Mouse (Mus musculus) heart, postnatal 0 days (tissue): Measurements from ENCODE around the gene Cacna2d4. TPM values are rescaled to one million over a fixed set of nuclear protein-coding genes. Genes with fewer than 3 reads are reported as not detected.

Experiments used
- ATAC-seq: fragments of 200-750 bp; cut with Nextera tagmentation; 2 replicates; pipeline ENCODE4 v1.8.0; 2017; ENCODE audit warnings: low read depth, moderate number of reproducible peaks, moderate library complexity; ENCODE audit not compliant: insufficient read depth
- DNase-seq: peaks from one replicate; pipeline ENCODE4 v3.0.0-alpha.2; 2016; ENCODE audit warnings: low spot score
- H3K27ac ChIP-seq: fragments of 300-500 bp; sonication (generic); 2 replicates; pipeline ENCODE4 v1.5.1; 2014; ENCODE audit warnings: low read depth, mild to moderate bottlenecking
- H3K27me3 ChIP-seq: fragments of 300-500 bp; sonication (generic); 2 replicates; pipeline ENCODE4 v1.6.1; 2014; ENCODE audit warnings: low read length, mixed read lengths; ENCODE audit not compliant: control insufficient read depth, insufficient read depth
- H3K36me3 ChIP-seq: fragments of 300-500 bp; sonication (generic); replicated peaks from 2 replicates; pipeline ENCODE4 v1.6.1; 2014; ENCODE audit warnings: low read length, mixed read lengths; ENCODE audit not compliant: control insufficient read depth, insufficient read depth
- H3K4me1 ChIP-seq: fragments of 300-500 bp; sonication (generic); 2 replicates; pipeline ENCODE4 v1.6.1; 2014; ENCODE audit warnings: antibody characterized with exemption; ENCODE audit not compliant: control insufficient read depth, insufficient read depth
- H3K4me2 ChIP-seq: fragments of 300-500 bp; sonication (generic); 2 replicates; pipeline ENCODE4 v1.6.1; 2014; ENCODE audit warnings: low read depth, mild to moderate bottlenecking, low read length, moderate library complexity
- H3K4me3 ChIP-seq: fragments of 300-500 bp; sonication (generic); 2 replicates; pipeline ENCODE4 v1.5.1; 2014; ENCODE audit warnings: low read depth, low read length
- H3K9ac ChIP-seq: fragments of 300-500 bp; sonication (generic); replicated peaks from 2 replicates; pipeline ENCODE4 v1.6.1; 2014; ENCODE audit warnings: low read depth, low read length, mixed read lengths
- H3K9me3 ChIP-seq: fragments of 300-500 bp; sonication (generic); replicated peaks from 2 replicates; pipeline ENCODE4 v1.6.1; 2016; ENCODE audit warnings: low read length; ENCODE audit not compliant: control insufficient read depth
- CTCF ChIP-seq: IDR thresholded peaks from 2 replicates; pipeline ENCODE4 v1.5.1; 2016; ENCODE audit warnings: antibody characterized with exemption, control low read depth, low read depth
- EP300 ChIP-seq: IDR thresholded peaks from 2 replicates; pipeline ENCODE4 v1.6.1; 2016; ENCODE audit warnings: antibody characterized with exemption, low read depth
- WGBS: fragments of 180-500 bp; shearing (Covaris S2); extraction: QIAGEN DNeasy Blood & Tissue Kit; methylation state at CpG from one replicate; pipeline ENCODE4 v1.1.7; 2014; 5-methylcytosine and 5-hydroxymethylcytosine counted together
- polyA plus RNA-seq: library from polyadenylated mRNA; unstranded; fragments of >200 nt; fragmentation: Nextera tagmentation; extraction: Ambion mirVana; gene quantifications from 2 replicates; pipeline ENCODE4 v1.2.1, GENCODE M21; 2015
- total RNA-seq: library from RNA; depleted of rRNA; stranded (reverse); fragments of >200 nt; gene quantifications from 2 replicates; pipeline ENCODE4 v1.2.3, GENCODE M21; 2014; ENCODE audit warnings: low replicate concordance

Gene Cacna2d4
- total and polyA plus RNA-seq, 2 experiments from 2014 or later, result not detected

DNA sequence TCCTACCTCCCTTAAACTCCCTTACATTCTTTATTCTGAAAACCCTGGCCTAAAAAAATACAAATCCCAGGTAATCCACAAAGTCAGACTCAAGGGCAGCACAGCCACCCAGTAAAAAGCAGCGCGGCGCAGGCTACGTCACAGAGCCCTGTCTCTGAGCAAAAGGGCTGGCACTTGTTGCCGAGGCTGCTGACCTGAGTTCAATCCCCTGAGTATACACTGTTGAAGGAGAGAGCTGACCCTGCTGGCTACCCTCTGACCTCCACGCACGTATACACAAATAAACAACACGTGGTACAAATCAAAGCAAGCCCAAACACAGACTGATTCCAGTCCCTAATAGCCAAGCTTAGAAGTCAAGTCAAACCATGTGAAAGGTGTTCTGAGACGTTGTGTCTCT is 42.2 kb upstream of the Cacna2d4 start:
- TF ChIP-seq CTCF (no peak), EP300 (no peak)
- Histone ChIP-seq H3K4me1 (peaks cover 35% of the 10 kb centered on the region), H3K4me2 (peak overlapping the region; percentile 66), H3K4me3 (peak overlapping the region; percentile 60), H3K9ac (peak overlapping the region; percentile 73), H3K36me3 (peaks cover 24% of the 10 kb centered on the region), H3K27me3 (no peaks in the 10 kb centered on the region), H3K9me3 (no peaks in the 10 kb centered on the region), H3K27ac (peak overlapping the region; percentile 98)
- 42% methylated on average over 9 of the region's 9 CpGs for WGBS
- DNase-seq (no peak), ATAC-seq (peak; percentile 31)

- Histone ChIP-seq H3K4me2 (peak overlapping the region; percentile 66), H3K27ac (peak overlapping the region; percentile 98), H3K27me3 (no peaks in the 10 kb centered on the region), H3K9ac (peak overlapping the region; percentile 73), H3K4me1 (peaks cover 35% of the 10 kb centered on the region), H3K36me3 (peaks cover 20% of the 10 kb centered on the region), H3K9me3 (no peaks in the 10 kb centered on the region), H3K4me3 (peak overlapping the region; percentile 60)
- no peak for ATAC-seq
- TF ChIP-seq EP300 (no peak), CTCF (no peak)
- no peak for DNase-seq
- WGBS, result 40% methylated on average over 7 of the region's 7 CpGs
Measured at GRCm38 (mm10) chr6:119194601-119195000, 41.7 kb upstream of the Cacna2d4 start.

DNA sequence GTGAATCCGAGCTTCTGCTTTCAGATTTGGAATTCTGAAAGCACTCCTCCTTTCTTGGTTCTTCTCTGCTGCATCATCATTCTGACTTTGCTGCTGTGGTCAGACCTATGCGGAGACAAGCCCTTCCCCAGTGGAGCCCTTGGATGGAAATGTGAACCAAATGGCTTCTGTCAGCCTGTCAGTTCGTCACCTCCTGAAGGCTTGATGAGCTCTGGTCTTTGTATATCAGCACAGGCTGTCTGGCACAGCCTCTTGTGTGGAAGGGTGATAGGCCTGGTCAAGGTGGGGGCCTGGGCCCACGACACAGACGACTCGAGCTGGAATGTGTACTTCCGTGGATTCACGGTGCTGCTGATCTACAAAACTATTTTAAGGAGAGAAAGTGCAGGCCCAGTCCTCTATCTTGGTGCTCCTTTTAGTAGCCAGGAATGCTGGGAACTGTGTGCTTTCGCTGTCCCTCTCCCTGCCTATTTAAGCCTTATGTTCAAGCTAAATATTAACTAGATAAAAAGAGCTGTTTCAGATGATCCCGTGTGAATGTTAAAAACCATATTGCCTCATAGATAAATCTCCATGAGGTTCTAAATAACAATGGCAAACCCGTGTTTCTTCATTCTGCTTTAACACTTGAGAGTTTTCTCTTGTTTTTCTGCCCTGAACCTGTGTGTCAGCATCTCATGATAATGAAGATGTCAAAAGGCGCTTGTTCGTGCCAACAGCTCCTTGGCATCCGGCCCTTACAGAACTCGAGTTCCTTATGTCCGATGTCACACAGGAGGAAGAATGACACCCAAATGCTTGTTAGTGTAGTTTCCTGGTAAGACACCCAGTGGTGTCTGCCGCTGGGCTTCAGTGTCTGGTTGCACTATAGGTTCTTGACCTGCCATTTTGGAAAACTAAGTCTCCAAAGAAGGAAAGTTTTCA is 39.7 kb upstream of the Cacna2d4 start, which contains the start of gene Cacna1c:
Cacna1c (minus strand) TSS at position 37 of the 924 bp plus-strand sequence.
- Histone ChIP-seq H3K9me3 (no peaks in the 10 kb centered on the region), H3K27ac (peak within 1 kb of the TSS; percentile 98), H3K9ac (peak within 1 kb of the TSS; percentile 73), H3K36me3 (peaks cover 11% of the 10 kb centered on the region), H3K4me3 (peak within 1 kb of the TSS; percentile 60), H3K27me3 (no peaks in the 10 kb centered on the region), H3K4me1 (peaks cover 42% of the 10 kb centered on the region), H3K4me2 (peak within 1 kb of the TSS; percentile 66)
- ATAC-seq (peak; percentile 92), DNase-seq (peak; percentile 96)
- 15% methylated on average over 17 of the region's 17 CpGs for WGBS
- TF ChIP-seq CTCF, result no peak
- TF ChIP-seq EP300, result peak; percentile 99

DNA sequence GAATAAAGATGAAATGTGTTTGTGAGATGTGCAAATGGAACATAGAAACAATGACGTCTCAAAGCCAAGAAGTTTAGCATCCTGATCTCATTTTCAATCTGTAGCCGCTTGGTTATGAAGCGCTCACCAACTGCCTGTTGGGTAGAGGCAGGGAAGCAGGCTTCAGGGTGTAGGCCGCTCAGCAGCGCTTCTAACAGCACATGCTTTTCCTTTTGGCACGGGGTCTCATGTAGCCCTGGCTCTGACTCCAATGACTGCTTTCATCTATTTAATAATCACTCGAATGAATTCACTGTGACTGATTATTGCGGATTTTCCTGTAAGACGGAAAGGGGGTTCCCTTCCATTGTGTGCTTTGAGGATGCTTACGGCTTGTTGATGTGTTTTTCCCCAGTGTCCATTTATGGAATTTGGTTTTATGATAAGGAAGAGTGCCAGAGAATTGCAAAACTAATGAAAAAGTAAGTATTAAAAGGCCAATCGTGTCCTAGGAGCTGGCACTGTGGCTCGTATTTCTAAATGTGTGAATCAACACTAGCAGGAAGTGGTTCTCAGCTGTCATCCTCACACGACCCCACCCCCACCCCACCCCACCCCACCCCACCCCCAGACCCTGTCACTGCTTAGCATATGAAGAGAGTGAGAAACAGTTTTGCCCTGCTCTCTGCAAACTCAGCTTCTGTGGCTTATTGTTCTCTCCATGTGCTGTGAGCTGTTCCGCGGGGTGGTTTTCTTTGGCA is 37.6 kb upstream of the Cacna2d4 start:
- H3K27ac ChIP-seq, result no peak overlapping the region
- no peak overlapping the region for H3K9ac ChIP-seq
- TF ChIP-seq CTCF (no peak), EP300 (no peak)
- ATAC-seq (no peak), DNase-seq (no peak)
- H3K36me3 ChIP-seq, result no peaks in the 10 kb centered on the region; the same call in 1 of the 2 replicates
- H3K4me3 ChIP-seq, result no peak overlapping the region
- no peaks in the 10 kb centered on the region for H3K27me3 ChIP-seq
- H3K9me3 ChIP-seq, result no peaks in the 10 kb centered on the region
- WGBS, result 60% methylated on average over 15 of the region's 15 CpGs
- no peak overlapping the region for H3K4me2 ChIP-seq
- H3K4me1 ChIP-seq, result peaks cover 44% of the 10 kb centered on the region

- DNase-seq (no peak), ATAC-seq (no peak)
- TF ChIP-seq EP300, result no peak
- TF ChIP-seq CTCF, result no peak
- peaks cover 44% of the 10 kb centered on the region for H3K4me1 ChIP-seq
- H3K27me3 ChIP-seq, result no peaks in the 10 kb centered on the region
- H3K9me3 ChIP-seq, result no peaks in the 10 kb centered on the region
- no peak overlapping the region for H3K9ac ChIP-seq
- H3K27ac ChIP-seq, result 0 out of 2 replicates have a peak overlapping the region, but pooled peaks have one; percentile 71
- no peak overlapping the region for H3K4me2 ChIP-seq
- H3K4me3 ChIP-seq, result no peak overlapping the region
- no peaks in the 10 kb centered on the region; the same call in 1 of the 2 replicates for H3K36me3 ChIP-seq
- WGBS, result 60% methylated on average over 8 of the region's 8 CpGs
Measured at GRCm38 (mm10) chr6:119199274-119199879, 36.9 kb upstream of the Cacna2d4 start.
